Mouse (Mus musculus): ENCODE measurements at regions not wholly inside any gene's neighbourhood (a gene's known extent, or its start where the extent isn't known, plus 50 kb on each side); places are given as distances from the start of the nearest gene placed in this dataset.

DNA sequence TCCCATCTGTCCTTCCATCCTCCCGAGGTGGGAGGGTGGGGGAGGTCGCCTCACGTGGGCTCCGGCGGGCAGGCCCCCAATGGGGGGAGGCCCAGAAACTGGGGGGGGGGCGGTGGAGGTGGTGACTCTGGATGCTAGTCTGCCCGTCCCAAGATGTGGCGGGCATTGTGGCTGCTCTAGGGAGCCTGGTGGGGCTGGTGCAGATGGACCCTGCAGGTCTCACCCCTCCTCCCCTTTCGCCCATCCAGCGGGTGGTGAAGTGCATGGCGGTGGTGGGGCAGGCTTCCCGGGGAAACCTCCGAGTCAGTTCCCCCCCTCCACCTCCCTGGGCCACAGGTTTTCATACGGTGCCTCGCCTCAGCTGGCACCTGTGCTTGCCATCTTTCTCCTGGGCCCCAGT lies 88.6 kb downstream of the Inhba start:
- DNase-seq (ENCODE audit: low read depth, low spot score), result no peak

DNA sequence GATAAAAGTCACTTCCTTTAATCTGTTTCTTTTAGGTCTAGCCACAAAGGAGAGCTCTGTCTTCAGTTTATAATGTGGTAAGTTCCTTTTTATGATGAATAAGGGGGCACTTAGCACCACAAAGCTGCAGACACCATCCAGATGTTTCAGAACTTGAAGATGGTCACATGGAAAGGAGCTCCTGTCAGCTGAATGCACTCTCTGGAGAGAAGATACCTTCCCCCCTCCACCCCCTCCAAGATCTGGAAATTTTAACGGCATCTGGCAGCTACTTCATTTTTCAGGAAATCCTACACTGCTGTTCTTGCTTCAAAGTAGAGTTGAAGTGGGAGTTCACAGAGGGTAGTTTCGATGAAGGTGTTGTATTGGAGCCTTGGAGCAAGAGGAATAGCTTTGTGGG lies 103.2 kb downstream of the Inhba start:
- no peak for DNase-seq (ENCODE audit: low read depth, low spot score)

DNA sequence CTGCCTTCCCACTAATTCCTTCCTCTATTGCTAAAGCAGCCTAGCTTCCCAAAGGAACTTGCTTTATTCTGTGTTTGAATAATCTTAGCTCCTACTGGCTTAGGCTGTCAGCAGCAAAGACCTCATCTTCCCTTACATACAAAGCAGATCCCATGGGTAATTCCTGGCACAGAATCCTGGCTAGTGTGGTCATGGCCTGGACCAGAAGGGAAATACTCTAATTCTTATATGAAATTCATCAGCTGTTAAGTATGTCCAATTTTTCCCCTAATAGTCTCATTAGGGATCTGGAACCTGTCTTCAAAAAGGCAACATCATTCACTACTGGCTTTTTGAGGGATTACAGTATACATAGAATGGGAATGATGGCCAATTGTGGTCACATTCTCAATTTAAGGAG lies 135.0 kb downstream of the Inhba start:
- no peak for DNase-seq (ENCODE audit: low read depth, low spot score)

DNA sequence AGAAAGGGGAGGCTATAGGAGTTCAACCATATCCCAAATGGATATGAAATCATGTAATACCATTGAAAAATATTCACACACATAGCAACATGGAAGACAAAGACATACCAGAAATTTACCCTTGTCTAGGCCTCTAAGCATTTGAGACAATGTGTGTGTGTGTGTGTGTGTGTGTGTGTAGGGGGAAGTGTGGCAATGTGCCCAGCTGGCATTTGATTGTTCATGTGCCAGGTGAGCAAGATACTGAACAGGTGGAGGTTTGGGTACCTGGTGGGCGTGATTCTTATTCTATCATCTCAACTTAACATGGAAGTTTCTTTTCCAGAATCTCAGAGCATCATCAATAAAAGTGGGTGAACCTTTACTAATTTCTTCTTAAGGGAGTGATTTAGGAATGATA lies 143.3 kb downstream of the Inhba start:
- DNase-seq (ENCODE audit: low read depth, low spot score), result no peak

DNA sequence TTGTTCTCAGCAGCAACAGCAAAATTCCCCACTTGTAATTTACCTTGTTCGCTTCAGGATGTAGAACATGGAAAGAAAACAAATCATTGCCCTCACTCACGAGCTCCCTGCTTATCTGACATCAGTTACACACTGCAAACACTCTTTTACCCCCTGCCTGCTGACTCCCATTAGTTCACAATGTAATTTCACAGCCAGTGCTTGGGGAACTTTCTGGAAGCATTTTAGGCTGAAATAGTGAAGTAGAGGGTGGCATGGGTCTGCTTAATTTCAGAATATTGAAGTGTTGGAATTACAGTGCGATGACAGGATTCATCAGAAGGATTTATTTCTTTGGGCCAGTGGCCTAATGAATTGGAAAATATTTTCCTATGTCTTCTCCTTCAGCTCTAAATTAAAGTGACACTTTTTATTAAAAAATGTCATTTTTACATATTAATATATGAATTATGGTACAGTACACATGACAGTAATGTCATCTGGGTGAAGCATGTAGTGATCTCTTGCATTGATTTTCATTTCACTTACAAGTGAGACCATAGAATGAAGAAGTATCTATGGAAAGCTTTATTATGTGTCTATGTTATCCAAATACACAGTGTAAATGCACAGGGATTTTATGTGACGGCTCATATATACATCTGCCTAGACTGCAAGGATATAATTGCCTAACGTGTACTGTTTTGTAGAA lies 153.7 kb downstream of the Inhba start:
- no peak for DNase-seq (ENCODE audit: low read depth, low spot score)

DNA sequence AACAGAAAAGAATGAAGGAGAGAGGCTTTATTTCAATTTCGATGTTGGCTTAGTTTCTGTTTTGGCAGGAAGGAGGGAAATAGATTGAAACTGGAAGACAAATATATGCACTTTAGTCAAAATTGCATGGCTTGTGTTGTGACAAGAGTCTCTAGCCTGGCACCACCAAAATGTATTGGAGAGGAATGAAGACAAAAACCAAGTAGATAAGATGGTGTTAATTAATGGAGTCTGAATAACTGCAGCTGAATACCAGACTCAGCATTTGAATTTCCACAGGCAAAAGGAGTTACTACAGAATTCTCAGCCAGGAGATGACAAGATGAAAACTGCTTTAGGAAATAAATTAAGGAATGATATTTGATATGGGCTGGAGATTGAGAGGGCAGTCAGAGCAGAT lies 185.0 kb downstream of the Inhba start:
- no peak for DNase-seq (ENCODE audit: low read depth, low spot score)

DNA sequence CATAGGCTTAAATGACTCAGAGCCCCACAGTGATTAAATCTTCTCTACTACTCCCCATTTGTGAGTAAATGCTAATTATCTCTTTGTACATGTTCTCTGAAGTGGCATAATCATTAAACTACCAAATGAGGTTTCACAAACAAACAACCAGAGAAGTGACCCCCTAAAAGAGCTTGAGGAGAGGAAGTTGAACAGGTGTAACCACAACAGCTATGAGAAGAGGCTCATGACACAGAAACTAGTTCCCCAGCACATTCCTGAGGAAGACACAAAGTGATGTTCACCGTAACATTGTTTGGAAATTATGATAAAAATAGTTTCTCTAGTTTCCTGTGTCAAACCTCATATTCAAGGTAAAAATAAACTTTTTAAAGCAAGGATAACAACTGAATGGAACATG lies 188.4 kb downstream of the Inhba start:
- no peak for DNase-seq (ENCODE audit: low read depth, low spot score)

DNA sequence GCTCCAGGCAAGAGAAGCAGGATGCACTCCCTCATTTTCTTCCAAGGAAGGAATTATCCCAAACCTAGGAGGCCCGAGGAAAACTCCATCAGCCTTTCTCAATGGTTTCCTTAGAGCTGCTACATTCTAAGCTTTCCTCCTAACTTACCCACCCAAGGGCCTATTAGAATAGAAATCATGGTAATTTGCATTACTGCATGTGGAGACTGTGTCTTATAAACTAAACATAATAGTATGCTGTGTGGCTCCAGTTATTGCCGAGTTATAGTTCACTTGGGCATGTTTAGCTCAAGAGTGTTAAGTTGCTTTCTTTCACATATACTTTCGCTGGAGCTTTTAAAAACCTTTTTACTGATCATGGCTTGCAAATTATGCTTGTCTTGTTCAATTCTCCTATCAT lies 191.5 kb downstream of the Inhba start:
- DNase-seq (ENCODE audit: low read depth, low spot score), result no peak

DNA sequence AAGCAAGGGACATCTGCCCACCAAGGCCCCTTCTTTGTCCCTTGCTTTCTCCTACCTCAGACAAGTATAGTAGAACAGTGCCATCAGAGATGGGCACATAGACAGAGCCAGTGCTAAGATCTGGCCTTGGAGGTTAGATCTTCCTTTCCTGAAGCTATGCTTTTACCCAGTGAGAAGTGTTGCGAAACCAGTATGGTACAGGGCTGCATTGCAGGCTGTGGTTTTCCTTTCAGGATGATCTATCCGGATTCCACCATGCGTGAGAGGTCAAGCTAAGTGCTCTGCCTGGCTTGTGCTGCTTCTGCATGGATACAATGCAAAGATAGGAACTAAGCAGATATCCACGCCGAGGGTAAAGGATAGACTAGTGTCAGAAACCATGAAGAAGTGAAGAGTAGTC lies 192.4 kb downstream of the Inhba start:
- no peak for DNase-seq (ENCODE audit: low read depth, low spot score)

DNA sequence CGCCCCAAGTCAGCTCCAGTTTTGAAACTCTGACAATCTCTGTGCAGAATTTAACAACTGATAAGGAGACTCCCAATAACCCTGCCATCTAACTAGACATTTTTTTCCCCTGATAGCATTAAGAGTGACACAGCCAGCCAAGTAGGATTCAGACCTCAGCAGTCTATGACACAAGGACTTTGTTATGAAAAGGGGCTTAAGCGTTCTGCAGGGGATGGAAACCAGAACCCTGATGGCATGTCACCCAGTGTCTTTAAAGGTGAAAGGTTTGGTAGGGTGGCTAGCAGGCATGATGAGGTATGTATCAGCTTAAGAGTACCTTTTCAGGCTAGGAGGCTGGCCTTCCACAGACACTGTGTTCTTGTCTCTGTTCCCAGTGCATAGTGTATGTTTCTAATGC lies 199.8 kb downstream of the Inhba start:
- DNase-seq (ENCODE audit: low read depth, low spot score), result no peak

DNA sequence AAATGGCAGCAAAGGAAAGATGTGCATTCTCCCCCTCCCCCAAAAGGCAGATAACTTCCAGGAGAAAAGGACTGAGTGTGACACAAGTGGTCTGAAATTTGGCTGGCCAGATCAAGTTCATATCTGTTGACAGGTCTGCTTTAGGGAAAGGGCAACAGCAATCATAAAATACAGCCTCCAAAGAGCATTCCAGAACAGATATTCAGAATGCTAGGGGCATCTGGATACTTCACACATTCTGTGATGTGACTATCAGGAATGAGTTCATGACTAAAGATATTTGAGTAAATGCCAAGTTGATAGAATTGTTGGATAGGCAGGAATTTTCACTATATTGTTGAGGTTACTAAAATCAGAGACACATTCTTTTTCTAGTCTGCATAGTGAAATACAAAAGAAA lies 208.2 kb downstream of the Inhba start:
- no peak for DNase-seq (ENCODE audit: low read depth, low spot score)

DNA sequence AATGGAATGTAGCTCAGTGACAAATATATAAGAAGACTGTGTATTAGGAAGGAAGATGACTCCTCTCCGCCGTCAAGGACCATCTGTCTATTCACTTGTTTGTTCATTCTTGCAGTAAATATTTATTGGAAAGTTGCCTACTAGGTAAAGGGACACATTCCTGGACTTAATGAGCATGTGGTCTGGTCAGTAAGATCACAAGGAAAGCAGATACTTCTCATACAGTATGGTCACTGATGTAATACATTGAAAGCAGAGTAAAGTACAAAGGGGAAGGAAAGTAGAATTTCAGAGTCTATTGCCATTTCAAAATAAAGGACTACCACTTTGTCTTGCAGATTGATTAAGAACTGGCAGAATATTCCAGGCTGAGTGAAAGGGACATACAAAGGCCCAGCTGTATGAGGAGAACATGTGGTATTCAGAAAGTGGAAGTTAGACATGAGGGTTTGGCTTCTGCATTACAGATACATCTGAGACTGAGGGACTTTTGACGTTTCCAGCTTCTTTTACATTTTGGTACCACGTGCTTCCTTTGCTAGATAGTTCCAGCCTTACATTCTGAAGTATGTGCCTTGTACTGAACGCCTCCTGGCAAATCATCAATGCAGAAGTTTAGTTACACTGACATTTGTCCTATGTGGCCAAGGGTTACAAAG lies 211.4 kb downstream of the Inhba start:
- DNase-seq (ENCODE audit: low read depth, low spot score), result no peak

DNA sequence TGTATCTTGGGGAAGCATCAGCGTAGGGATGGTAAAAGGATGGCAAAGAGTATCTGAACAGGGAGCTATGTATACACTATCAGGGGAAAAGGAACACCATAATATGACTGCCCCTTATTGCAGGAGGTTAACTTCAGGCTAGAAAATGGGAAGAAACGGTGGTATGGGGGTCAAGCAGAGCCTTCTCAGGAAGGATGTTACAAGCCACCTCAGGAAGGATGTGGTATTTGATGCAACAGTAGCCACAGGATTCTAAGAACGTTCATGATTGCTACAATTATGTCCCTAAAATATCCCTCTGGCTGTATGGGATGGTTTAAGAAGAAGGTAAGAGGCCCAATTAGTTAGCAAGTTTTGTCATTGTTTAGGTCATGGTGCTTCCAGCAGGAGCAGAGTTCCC lies 249.5 kb downstream of the Inhba start:
- no peak for DNase-seq (ENCODE audit: low read depth, low spot score)

DNA sequence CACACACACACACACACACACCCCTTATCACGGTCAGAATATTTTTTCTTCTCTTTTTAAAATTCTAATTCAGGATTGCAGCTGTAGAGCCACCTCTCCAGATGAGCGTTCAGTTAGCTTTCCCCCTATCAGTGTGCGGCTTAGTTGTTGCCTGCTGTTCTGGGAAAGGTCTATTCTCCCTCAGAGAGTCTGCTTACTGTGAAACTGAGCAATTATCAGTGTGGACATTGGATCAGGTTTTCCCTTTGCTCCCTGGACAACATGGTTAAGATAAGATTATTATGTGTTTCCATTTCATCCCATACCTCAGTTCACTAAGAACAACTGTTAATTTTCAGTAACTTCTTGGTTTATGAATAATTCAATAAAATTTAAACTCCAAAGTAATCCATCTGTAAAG lies 268.3 kb downstream of the Inhba start:
- DNase-seq (ENCODE audit: low read depth, low spot score), result no peak

DNA sequence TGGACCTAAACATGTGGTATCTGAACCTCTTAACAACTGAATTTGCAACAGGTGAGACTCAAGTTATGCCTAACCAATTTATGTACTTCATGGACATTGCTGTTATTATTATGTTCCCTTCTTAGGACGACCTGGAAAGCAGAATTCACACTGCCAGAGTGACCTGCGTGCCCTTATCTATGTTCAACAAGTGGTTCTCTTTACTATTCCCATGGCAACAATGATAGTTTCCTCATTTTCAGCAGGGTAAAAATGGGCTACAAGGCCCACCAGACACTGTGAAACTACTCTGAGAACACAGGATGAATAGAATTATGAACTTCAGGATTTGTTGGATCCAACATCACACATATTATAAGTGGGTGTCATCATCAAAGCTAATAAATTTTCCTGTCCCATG lies 269.1 kb downstream of the Inhba start:
- DNase-seq (ENCODE audit: low read depth, low spot score), result no peak

DNA sequence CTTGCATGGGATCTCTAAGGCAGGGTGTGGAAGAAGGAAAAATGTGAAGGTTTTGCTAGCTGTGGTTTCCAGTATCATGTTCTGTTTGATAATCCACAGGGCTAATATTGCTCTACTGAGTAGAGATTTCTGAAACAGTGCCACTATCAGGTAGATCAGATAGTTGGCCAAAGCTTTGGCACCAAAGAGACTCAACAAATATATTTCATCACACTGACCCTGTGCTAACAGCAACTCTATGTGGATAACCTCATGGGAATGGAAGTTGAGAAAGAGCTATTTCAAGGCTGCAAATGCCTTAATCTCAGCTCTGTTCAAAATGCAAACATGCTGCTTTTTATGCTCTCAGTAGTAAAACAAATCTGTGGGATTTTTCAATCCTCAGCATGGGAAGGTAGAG lies 270.1 kb downstream of the Inhba start:
- DNase-seq (ENCODE audit: low read depth, low spot score), result no peak

DNA sequence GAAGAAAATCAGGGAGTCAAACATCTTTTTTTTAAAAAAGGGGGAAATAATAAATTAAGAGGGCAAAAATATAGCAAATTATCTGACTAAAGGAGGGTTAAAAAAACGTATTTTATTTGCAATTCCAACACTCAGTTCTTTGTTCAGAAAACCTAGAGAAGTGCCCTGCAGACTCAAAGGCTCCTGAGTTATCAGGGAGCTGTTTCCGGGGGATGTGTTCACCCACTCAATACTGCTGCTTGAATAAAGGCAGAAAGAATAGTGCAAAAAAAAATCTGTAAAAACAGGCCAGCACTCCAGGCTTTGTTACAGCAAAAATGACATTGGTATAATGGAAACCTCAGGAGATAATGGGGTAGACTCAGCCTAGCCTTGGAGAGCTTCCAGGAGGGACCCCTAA lies 270.6 kb downstream of the Inhba start:
- DNase-seq (ENCODE audit: low read depth, low spot score), result no peak

DNA sequence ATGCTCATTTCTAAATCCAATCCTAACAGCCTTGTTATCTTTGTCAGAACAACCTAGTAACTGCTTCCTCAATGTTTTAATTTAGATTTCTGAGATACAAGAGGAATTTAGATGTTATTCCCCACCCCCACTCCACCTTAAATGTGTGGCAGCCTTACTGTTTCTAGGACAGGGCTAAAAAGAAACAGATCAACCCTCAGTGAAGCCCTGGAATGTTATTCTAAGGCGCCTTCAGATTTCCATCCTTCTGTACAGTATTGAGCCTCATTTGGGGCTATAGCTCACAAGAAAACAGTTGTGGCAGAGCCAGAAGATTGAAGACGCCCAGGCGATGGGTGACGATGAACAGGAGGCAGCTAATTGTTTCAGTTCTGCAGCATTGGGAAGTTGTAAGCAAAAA lies 271.7 kb downstream of the Inhba start:
- DNase-seq (ENCODE audit: low read depth, low spot score), result no peak

DNA sequence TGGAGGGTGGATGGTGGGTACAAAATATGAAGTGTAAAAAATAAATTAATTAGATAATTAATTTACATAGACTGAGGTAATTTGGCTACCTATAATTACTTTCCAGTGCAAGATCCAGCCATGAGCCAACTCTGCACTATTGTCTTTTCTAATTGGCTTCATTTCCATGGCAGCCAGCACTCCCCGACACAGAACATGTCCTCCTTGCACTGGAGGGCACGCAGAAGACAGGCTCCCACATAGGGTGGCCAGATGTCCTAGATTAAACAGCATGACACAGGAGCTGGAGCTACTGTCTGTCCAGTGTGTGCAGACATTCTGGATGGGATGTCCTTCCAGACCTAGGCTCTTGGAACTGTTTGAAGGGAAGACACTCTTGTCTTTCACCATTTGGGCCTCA lies 278.0 kb downstream of the Inhba start:
- DNase-seq (ENCODE audit: low read depth, low spot score), result no peak

DNA sequence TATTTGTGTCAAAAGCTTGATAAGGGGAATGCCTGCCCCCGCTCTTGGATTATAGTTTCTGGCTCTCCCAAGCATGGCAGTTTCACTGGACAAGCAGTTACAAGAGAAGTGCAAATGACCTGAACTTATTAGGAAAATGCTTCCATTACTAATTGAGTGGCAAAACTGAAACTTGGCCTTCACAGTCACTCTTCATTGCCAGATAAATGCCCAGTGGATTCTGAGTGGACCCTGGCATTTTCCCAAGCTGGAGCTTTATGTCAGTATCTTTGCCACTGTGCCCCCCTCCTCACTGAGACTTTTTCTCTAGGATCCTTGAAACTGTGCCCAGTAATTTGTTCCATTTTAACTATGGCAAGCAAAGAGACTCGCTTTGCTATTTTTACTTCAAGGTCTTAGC lies 279.1 kb downstream of the Inhba start:
- no peak for DNase-seq (ENCODE audit: low read depth, low spot score)

DNA sequence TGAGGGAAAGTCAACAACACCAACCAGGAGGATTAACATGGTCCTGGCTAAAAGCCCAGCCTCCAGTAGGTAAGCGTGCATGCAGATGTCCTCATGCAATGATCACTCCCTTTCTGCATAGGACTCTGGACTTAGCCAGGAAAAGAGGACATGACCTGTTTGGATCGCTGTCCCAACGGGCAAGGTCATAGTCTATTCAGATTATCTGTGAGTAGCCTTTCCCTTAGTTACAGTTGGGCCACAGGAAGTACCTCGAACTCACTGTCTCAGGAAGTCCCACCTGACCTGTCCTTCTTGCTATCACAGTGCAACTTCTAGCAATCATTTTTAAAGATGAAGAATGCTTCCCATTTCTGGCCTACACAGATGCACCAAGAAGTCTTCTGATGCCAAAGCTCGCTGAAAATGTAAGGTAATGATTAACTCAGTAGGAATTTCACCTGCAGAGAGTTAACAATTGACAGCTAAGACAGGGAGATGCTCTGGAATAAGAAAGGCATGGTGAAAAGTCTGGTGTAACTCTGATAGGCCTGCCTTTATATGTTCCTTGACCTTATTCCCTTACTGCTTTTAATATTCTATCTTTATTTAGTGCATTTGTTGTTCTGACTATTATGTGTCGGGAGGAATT lies 280.1 kb downstream of the Inhba start:
- DNase-seq (ENCODE audit: low read depth, low spot score), result no peak

DNA sequence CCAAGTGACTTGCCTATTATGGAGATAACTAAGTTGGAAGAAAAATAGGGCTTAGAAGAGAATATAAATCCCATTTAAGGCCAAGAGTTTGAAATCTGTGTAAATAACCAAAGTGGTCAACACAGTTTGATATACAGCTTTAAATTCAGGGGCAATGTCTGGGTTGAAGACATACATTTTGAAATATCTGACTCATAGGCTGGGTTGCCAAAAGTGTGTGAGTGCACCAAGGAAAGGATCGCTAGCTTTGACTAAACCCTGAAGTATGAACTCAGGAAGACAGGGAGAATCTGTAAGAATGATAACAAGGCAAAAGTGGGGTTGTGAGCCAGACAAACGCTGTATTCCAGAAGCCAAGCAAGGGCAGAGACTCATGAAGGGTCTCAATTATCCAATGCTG lies 288.1 kb downstream of the Inhba start:
- no peak for DNase-seq (ENCODE audit: low read depth, low spot score)

DNA sequence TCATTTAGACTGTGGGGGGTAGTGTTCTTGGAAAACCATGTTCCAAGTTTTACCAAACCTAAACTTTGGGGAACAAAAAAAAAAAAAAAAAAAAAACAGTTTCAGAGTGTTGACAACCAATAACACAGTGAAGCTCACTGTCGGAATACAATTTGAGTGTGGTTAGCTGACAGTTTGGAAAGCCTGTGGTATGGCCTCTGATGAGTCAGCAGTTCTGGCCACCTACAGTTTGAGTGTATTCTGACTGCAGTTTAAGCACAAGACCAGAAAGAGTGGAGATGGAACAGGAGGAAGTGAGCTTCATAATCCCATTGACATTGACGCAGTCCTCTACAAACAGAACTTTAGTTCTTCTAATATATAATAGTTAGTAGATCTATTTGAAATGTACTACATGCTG lies 303.0 kb downstream of the Inhba start:
- DNase-seq (ENCODE audit: low read depth, low spot score), result no peak

All from skeletal muscle tissue, adult 2 months (tissue).